Mouse (Mus musculus): ENCODE results near the gene Fance.

Gene Fance

DNA sequence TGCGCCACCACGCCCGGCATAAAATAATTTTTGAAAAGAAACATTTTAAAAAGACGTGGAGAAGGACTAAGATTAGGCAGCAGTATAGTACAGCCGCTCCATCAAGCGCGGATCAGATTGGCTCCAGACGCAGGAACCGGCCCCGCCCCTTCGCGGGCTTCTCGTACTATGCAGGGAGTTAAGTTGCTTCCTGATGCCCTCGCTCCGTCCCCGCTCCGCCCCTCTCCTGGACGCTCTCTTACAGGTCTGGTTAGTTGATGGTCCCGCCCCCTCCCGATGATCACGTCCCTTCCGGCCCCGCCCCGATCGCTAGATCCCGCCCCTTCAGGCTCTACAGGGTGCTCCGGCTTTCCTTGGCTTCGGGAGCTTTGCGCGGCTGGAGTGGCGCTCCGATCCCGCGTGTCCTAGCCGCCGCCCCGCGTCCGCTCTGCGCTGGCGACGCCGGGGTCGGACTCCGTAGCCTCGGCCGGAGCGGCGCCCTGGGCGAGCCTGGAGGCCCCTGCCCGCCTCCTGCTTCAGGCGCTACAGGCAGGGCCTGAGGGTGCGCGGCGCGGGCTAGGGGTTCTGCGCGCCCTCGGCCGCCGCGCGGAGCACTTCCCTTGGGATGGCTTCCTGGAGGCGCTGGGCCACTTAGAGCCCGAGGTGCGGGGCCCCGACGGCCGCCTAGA, at the start of gene Fance:
TSS of gene Fance (plus strand) at position 308 of the 668 bp plus-strand sequence.
- DNase-seq, result peak; percentile 98

- no peak for DNase-seq
Measured at GRCm38 (mm10) chr17:28267251-28267650, 46.1 kb upstream of the Fance start.

GRCm38 (mm10) chr17:28270165-28270564, 43.2 kb upstream of the Fance start:
- DNase-seq, result peak; percentile 65

DNA sequence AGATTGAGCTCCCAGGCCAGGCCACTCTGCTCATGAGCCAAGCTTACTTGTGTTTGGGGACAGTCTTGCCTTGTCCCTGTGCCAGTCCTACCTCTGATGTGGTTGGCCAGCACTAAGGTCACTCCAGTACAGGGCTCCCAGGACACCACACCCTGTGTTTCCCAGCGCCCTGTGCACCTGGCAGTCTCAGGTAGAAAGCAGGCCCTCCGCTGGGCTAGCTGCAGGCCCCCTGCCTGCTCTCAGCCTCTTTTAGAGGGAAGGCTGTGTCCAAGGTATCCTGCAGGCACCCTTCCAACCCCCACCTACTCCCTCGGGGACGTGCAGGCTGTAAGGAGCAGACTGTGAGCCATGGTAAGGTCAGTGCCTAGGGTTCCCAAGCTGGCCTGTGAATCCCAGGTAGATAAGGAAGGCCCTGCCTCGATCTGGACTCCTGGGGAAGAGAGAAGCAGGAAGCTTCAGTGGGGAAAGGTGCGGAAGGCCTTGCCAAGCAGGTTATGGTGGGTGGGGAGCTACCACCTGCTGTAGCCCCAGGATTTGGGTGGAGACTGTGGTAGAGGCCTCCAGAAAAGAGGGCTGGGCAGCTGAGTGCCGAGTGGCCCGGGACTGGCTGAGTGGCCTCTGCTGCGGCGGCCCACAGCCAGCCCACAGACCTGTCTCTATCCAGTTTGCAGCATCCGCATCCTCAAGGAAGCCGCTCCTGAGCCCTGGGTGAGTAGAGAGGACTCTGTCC, 41.6 kb upstream of the Fance start:
- no peak for DNase-seq

DNA sequence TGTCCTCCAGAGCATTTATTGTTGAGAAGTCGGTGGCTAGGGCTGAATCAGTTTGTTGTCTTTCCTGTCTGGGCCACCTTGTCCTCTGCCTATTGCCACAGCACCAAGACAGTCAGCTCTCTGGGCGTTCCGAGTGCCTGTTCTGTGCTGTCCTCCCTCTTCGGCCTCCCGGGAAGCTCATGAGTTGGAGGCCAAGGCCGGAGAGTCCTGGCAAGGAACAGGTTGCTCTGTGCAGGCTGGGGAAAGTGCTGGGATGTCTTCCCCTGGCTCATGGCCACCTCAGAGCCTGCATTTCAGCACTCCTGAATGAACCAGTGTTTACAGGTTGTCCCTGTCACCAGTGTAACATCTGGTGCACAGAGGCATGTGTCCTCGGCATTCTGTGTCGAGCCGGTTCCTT, 41.0 kb upstream of the Fance start:
- DNase-seq, result no peak

DNA sequence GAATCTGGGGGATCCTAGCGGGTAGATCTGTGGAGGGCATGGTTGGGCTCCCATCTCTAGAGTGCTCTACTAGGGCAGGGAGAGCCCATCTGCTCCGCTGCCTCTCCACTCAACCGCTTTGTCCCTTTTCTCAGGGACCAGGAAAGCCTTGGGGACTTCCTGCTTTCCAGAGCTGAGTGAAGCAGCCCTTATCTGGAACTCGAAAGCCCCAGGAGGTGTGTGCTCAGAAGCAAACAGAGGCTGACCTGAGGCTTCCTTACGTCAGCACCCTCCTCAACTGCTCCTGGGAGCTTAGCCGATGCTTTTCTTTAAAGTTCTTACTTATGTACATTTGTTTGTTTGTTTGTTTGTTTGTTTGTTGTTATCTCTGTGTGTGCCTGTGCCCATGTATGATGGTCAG, 40.5 kb upstream of the Fance start:
- DNase-seq, result no peak

DNA sequence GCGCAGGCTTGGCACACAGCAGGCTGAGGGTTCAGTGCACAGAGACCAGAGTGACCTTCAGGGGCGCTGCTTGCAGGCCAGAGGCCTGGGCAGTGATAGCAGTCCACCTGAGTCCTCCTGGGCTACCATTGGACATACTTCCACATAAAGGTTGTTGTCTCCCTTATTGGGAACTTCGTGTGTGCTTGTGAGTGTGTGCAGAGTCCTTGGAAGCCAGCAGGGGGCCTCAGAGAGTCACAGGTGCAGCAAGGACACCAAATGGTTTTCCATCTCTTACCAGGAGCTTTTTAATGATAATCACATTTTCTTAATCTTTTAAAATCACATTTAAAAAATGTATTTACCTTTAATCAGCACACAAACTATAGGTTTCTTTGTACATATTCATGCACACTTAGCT, 38.6 kb upstream of the Fance start:
- peak; percentile 72 for DNase-seq

DNA sequence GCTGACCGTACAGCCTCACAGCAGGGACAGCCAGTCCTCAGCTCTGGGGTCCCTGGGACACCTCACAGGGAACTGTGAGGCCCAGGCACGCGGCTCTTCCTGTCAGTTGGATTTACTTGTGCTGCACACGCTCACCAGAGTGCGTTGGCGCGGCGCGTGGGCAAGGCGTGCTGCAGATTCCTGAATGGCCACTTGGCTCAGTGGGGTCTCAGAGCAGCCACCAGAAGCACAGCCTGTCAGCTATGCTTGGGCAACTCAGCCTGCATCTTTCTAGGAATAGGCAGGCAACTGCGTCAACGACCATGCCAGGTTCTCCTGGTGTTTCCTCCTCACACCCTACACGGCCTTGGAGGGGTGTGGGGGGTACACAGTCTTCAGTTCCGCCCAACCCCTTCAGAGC, 36.1 kb upstream of the Fance start:
- no peak for DNase-seq

- DNase-seq, result peak; percentile 9
Measured at GRCm38 (mm10) chr17:28277721-28278120, 35.6 kb upstream of the Fance start.

DNA sequence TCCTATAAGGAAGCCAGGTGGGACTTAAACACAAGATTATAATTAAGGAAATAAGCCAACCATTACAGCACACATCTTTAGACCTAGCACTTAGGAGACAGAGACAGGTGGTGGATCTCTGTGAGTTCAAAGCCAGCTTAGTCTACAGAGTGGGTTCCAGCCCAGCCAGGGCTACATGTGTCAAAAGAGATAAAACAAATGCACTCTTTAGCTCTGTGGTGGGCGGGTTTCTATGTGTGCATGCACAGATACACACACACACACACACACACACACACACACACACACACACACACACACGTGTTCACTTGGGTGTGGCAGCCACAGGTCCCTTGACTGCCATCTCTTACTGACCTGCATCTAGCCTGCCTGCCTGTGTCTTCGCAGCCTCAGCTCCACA, 35.2 kb upstream of the Fance start:
- no peak for DNase-seq

- no peak for DNase-seq
Measured at GRCm38 (mm10) chr17:28279236-28279635, 34.1 kb upstream of the Fance start.

- peak; percentile 53 for DNase-seq
Measured at GRCm38 (mm10) chr17:28279780-28280422, 33.4 kb upstream of the Fance start.

DNA sequence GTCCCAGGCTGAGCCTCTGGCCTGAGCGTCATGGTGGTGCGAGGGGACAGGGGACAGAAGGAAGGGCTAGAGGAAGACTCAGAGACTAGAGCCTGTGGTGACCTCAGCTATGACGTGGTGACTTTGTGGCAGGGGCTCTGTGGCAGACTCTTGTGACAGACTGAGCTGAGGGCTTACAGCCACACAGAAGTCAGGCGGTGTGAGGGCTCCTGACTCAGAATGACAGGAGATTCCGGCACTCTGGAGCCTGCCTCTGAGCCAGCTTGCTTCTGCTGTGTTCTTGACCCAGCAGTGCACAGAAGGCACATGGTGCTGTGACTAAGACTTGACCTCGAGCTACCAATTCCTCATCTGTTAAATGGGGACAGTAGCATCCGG, 32.9 kb upstream of the Fance start:
- no peak for DNase-seq

- no peak for DNase-seq
Measured at GRCm38 (mm10) chr17:28280831-28281377, 32.4 kb upstream of the Fance start.

- no peak for DNase-seq
Measured at GRCm38 (mm10) chr17:28281866-28282441, 31.4 kb upstream of the Fance start.

- DNase-seq, result no peak
Measured at GRCm38 (mm10) chr17:28283199-28283598, 30.1 kb upstream of the Fance start.

DNA sequence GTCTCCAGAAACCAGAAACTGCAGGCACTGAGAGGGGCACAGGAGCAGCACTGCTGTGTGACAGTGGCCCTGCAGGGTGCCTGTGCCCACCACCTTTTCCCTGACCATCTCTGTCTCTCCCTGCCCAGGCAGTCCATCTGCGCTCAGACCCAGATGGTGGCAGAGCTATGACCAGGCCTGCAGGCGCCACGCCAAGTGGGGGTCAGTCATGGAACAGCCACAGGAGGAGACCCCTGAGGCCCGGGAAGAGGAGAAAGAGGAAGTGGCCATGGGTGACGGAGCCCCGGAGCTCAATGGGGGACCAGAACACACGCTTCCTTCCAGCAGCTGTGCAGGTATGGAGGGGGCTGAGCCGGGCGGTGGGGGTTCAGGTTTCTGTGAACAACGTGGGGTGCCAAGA, 27.2 kb upstream of the Fance start:
- DNase-seq, result no peak

GRCm38 (mm10) chr17:28286964-28287363, 26.4 kb upstream of the Fance start:
- DNase-seq, result no peak

GRCm38 (mm10) chr17:28287578-28287977, 25.7 kb upstream of the Fance start:
- DNase-seq, result no peak

DNA sequence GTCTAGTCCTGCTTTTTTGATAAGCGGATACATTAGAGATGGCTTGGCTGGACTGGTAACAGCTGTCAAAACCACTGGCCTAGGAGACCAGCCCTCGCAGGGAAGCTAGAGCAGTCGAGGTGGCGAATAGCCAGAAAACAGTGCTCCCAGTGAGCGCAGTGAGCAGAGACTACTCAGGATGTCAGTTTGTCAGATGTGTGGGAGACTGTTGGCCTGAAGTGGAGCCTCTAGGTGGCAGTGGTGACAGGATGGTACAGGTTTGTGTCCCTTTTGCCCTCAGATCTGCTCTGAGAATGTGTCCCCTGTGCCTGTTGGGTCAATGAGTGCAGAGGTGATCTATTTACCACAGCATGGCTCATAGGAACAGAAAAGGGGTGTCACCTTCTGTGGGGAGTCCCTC, 25.3 kb upstream of the Fance start:
- DNase-seq, result peak; percentile 74

DNA sequence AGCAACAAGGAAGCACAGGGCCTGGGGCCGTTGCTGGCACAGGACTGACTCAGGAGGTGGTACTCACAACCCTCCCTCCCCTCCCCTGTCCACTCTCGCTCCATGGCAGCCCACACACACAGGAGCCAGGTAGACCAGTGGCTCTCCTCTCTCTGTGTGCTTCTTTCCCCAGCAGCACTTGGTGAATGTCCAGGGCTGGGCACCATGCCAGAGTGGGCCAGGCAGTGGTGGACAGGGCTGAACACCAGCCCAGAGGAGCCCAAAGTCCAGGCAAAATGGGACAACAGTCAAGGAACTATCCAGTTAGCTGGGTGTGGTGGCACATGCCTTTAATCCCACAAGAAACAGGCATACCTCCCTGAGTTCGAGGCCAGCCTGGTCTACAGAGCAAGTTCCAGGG, 23.1 kb upstream of the Fance start:
- DNase-seq, result no peak

DNA sequence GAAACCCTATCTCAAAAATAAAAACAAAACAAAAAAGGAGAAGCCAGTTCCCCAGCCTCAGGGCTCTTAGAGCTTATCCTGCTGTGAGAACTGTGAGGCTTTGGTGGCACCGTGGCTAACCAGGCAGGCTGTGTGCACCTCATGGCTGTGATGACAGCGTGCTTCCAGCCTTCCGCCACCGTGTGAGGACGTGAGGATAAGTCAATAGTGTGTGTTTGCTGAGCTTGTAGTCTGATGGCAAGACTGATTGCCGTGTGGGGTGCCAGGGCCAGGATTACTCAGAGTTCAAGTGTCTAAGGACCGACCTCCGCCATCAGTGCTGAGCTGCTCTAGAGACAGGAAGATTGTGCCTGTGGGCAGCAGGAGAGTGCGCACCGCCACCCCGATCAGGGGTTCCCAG, 22.6 kb upstream of the Fance start:
- DNase-seq, result no peak

- no peak for DNase-seq
Measured at GRCm38 (mm10) chr17:28291346-28291745, 22.0 kb upstream of the Fance start.

- no peak for DNase-seq
Measured at GRCm38 (mm10) chr17:28293716-28294115, 19.6 kb upstream of the Fance start.
